Mouse (Mus musculus) bone marrow, adult 2 months (tissue): ENCODE data around the gene Bri3bp. TPM values are rescaled to one million over a fixed set of nuclear protein-coding genes. Genes with fewer than 3 reads are reported as not detected.
A peak's percentile ranks its signal among the peaks of the same experiment; 100 is the strongest.
"Not testable (repeated sequence)": the region's sequence is repeated elsewhere in the genome, so short reads cannot be mapped to it uniquely, and the experiment has no call there.

Experiments
- H3K27ac ChIP-seq: fragments of 200-500 bp; 2 replicates; pipeline ENCODE4 v1.5.1; 2012; ENCODE audit warnings: low read depth, mild to moderate bottlenecking, control low read depth, inconsistent platforms, low read length; ENCODE audit not compliant: control insufficient read depth, poor library complexity, insufficient read depth
- H3K4me1 ChIP-seq: fragments of 200-500 bp; 2 replicates; pipeline ENCODE4 v1.6.1; 2011; ENCODE audit warnings: low read length; ENCODE audit not compliant: control insufficient read depth, insufficient read depth
- H3K4me3 ChIP-seq: fragments of 200-500 bp; replicated peaks from 2 replicates; pipeline ENCODE3; 2011; ENCODE audit warnings: mild to moderate bottlenecking, low read depth, low read length, control low read depth; ENCODE audit not compliant: control insufficient read depth
- CTCF ChIP-seq: fragments of 200-500 bp; IDR thresholded peaks from 2 replicates; pipeline ENCODE4 v1.5.1; 2011; ENCODE audit warnings: low read length, control low read depth; ENCODE audit not compliant: control insufficient read depth, insufficient read depth
- POLR2A ChIP-seq: fragments of 200-500 bp; IDR thresholded peaks from 2 replicates; pipeline ENCODE4 v1.6.1; 2011; ENCODE audit warnings: low read depth, mild to moderate bottlenecking, control low read depth, low read length, borderline replicate concordance; ENCODE audit not compliant: control insufficient read depth
- WGBS: fragments of 180-500 bp; shearing (Covaris S2); methylation state at CpG from one replicate; pipeline ENCODE4 v1.1.7; 2018; 5-methylcytosine and 5-hydroxymethylcytosine counted together
- polyA plus RNA-seq: library from polyadenylated mRNA; stranded (reverse); fragments of >200 nt; gene quantifications from 2 replicates; pipeline ENCODE4 v1.2.4, GENCODE M21; 2011; ENCODE audit warnings: low replicate concordance; ENCODE audit not compliant: missing spikeins, insufficient read depth, insufficient read length

Gene Bri3bp
- polyA plus RNA-seq, 1 experiment = 4.1 TPM

DNA sequence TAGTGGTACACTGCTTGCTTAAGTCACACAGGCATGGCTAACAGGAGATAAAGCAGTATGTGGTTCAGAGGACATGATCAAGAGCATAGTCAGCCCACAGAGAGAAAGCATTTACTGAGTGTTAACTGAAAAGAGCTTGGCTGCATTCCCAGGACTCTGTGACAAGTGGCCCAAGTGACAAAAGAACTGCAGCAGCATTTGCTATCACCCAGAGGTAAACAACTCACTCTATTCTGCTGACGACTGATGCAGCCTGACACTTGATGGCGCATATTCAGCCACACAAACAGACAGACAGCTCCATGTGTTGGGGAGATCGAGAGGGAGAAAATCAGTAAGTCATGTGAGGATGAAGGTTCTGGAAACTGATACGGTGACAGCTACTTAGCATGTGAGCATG, 27.6 kb upstream of the Bri3bp start:
- no peak for TF ChIP-seq POLR2A
- no peak for TF ChIP-seq CTCF
- 84% methylated on average over 4 of the region's 4 CpGs for WGBS
- peaks cover under 1% of the 10 kb centered on the region for H3K4me1 ChIP-seq
- H3K27ac ChIP-seq = no peak overlapping the region
- H3K4me3 ChIP-seq = no peak overlapping the region

DNA sequence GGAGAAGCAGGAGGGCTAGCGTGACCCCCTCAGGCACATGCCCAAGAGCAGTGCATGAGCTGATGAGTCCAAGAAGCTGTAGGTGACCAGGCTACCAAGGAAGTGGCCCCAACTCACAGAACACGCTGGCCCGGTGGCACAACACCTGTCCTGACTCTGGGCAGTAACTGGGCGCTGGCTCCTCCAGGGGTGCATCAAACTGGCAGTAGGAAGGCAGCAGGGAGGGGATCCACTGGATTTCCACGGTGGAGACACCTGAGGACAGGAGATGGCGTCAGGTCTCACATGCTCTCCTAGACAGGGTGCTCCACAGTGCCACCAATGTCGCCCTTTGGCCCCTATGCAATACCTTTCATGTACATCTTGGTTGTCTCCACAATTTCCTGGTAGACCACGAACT, 25.2 kb upstream of the Bri3bp start:
- Histone ChIP-seq H3K4me3 (no peak overlapping the region), H3K27ac (no peak overlapping the region), H3K4me1 (peaks cover 2% of the 10 kb centered on the region)
- TF ChIP-seq CTCF (no peak), POLR2A (no peak)
- WGBS = 83% methylated on average over 8 of the region's 8 CpGs

DNA sequence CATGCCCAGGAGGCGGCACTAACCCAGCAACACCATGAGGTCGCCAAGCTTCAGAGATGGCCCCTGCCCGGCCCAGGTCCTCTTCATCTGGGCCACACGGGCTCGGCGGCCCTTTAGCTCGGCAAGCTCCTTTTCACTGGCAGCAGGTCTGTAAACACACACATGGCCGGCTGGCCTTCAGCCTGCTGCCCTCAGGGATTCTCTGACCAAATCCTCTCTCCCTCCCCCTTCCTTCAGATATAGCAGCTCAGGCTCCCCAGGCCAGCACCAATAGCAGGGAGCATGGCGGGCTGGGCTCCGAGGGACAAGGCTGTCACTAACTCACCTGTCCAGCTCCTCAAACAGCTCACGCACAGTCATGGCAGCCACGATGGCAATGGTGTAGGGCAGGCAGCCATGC, 22.7 kb upstream of the Bri3bp start:
- H3K27ac ChIP-seq = peak overlapping the region; percentile 22; the same call in 1 of the 2 replicates
- TF ChIP-seq POLR2A (no peak), CTCF (no peak)
- 83% methylated on average over 12 of the region's 12 CpGs for WGBS
- no peak overlapping the region for H3K4me3 ChIP-seq
- H3K4me1 ChIP-seq = peaks cover 2% of the 10 kb centered on the region

GRCm38 (mm10) chr5:125419124-125419523, 22.2 kb upstream of the Bri3bp start:
- H3K4me3 ChIP-seq = no peak overlapping the region
- TF ChIP-seq POLR2A (no peak), CTCF (no peak)
- no peak overlapping the region for H3K27ac ChIP-seq
- peaks cover 2% of the 10 kb centered on the region for H3K4me1 ChIP-seq
- 23% methylated on average over 11 of the region's 11 CpGs for WGBS

GRCm38 (mm10) chr5:125425698-125426276, 15.6 kb upstream of the Bri3bp start:
- WGBS = 80% methylated on average over 10 of the region's 10 CpGs
- no peak overlapping the region for H3K27ac ChIP-seq
- no peak overlapping the region for H3K4me3 ChIP-seq
- peaks cover 1% of the 10 kb centered on the region; the same call in 1 of the 2 replicates for H3K4me1 ChIP-seq
- TF ChIP-seq POLR2A = no peak
- no peak for TF ChIP-seq CTCF

DNA sequence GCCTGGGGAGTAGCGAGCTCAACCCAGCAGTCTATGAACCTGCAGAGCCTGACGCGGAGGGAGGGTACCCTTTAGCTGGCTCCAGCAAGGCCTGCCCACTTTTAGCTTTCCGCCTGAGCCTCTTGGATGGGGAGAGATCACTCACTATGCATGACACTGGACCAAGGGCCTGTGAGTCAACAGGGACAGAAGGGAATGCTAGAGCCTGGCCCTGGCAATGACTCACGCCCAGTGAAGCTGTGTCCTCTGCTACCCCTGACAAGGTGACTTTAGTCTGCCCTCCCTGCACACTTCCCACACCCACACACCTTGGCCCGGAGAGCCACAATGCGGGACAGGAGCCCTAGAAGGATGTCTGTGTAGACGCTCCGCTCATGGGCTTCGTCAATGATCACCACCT, 15.0 kb upstream of the Bri3bp start:
- Histone ChIP-seq H3K4me1 (peaks cover 1% of the 10 kb centered on the region; the same call in 1 of the 2 replicates), H3K27ac (no peak overlapping the region), H3K4me3 (no peak overlapping the region)
- no peak for TF ChIP-seq POLR2A
- TF ChIP-seq CTCF = no peak
- WGBS = 90% methylated on average over 10 of the region's 10 CpGs

DNA sequence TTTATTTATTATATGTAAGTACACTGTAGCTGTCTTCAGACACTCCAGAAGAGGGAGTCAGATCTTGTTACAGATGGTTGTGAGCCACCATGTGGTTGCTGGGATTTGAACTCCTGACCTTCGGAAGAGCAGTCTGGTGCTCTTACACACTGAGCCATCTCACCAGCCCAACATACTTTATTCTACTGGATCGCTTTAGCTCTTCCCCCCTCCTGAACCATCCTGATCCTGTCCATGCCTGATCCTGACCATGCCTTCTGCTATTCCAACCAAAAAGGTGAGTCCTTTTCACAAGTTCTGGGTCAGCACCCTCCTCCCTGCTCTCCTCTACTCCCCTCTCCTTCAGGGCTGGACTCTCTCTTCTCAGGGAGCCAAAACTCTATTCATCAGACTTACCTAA, 9.0 kb upstream of the Bri3bp start:
- H3K4me3 ChIP-seq, H3K27ac ChIP-seq: not testable (repeated sequence)
- 87% methylated on average over 2 of the region's 2 CpGs for WGBS

GRCm38 (mm10) chr5:125433793-125434337, 7.5 kb upstream of the Bri3bp start, which contains the start of gene Dhx37:
Gene Dhx37 (minus strand): TSS chr5:125434121.
- peak within 1 kb of the TSS; percentile 77 for H3K27ac ChIP-seq

More for the DNA sequence above, 9.0 kb upstream of the Bri3bp start:
- not testable (repeated sequence) for H3K4me1 ChIP-seq

More at GRCm38 (mm10) chr5:125433793-125434337, 7.5 kb upstream of the Bri3bp start, which contains the start of gene Dhx37:
- WGBS = under 1% methylated on average over 46 of the region's 46 CpGs
- TF ChIP-seq POLR2A (peak; percentile 76; the same call in 1 of the 2 replicates), CTCF (no peak)
- Histone ChIP-seq H3K4me3 (peak within 1 kb of the TSS; percentile 78), H3K4me1 (peaks cover 1% of the 10 kb centered on the region; the same call in 1 of the 2 replicates)
